Mouse (Mus musculus): ENCODE results near the gene Sars2.

GRCm38 (mm10) chr7:28789235-28789634 is 47.4 kb downstream of the Sars2 start:
- no peak for TF ChIP-seq CTCF (IDR thresholded peaks at IDR 0.05)
- TF ChIP-seq EP300 (IDR thresholded peaks at IDR 0.05), result no peak
